Mouse (Mus musculus): Measurements from ENCODE around the gene Ms4a4c.

GRCm38 (mm10) chr19:11387685-11388084 lies 16.9 kb upstream of the Ms4a4c start:
- no peak for TF ChIP-seq GATA1 (IDR thresholded peaks at IDR 0.05; ENCODE audit: borderline replicate concordance, low read length)
- TF ChIP-seq FLI1 (IDR thresholded peaks at IDR 0.05; ENCODE audit: low read length) = no peak
